Mouse (Mus musculus) testis, adult 2 months (tissue): ENCODE results near the gene Iqsec1.

Experiments used
- CTCF ChIP-seq: fragments of 200-500 bp; IDR thresholded peaks from 2 replicates; pipeline ENCODE4 v1.5.1; 2012; ENCODE audit warnings: low read depth, mild to moderate bottlenecking, inconsistent platforms, low read length, moderate library complexity; ENCODE audit not compliant: control insufficient read depth, insufficient read depth, insufficient replicate concordance
- POLR2A ChIP-seq: fragments of 200-500 bp; IDR thresholded peaks from 2 replicates; pipeline ENCODE4 v1.6.1; 2012; ENCODE audit warnings: low read depth, mild to moderate bottlenecking, inconsistent platforms, low read length, moderate library complexity; ENCODE audit not compliant: control insufficient read depth

GRCm38 (mm10) chr6:90760886-90761285 is 227.6 kb downstream of the Iqsec1 start:
- TF ChIP-seq POLR2A (no peak), CTCF (no peak)
